Mouse (Mus musculus) MEL-GATA-1-ER (cell line): ENCODE measurements around the gene Ptar1.

Source experiments
- DNase-seq: peaks from one replicate; pipeline ENCODE4 v3.0.0-alpha.2; 2012; ENCODE audit warnings: low read depth; ENCODE audit errors: extremely low read depth

Gene Ptar1

GRCm38 (mm10) chr19:23757961-23758553 is 70.8 kb downstream of the Ptar1 start:
- peak; percentile 80 for DNase-seq

- DNase-seq: no peak
These were observed 71.5 kb downstream of the Ptar1 start, which contains the start of gene Apba1 for GRCm38 (mm10) chr19:23758554-23759321. Gene Apba1, plus strand, starts transcription at chr19:23758887.

GRCm38 (mm10) chr19:23759322-23759945 is 72.2 kb downstream of the Ptar1 start:
- DNase-seq: no peak

GRCm38 (mm10) chr19:23763371-23763770 is 76.1 kb downstream of the Ptar1 start:
- DNase-seq: no peak

- DNase-seq: no peak
These were observed 76.8 kb downstream of the Ptar1 start for GRCm38 (mm10) chr19:23764051-23764450.

- no peak for DNase-seq
These were observed 81.6 kb downstream of the Ptar1 start for GRCm38 (mm10) chr19:23768864-23769263.

GRCm38 (mm10) chr19:23770494-23771423 is 83.5 kb downstream of the Ptar1 start:
- DNase-seq: no peak

- DNase-seq: no peak
These were observed 84.7 kb downstream of the Ptar1 start for GRCm38 (mm10) chr19:23771971-23772370.

- DNase-seq: no peak
These were observed 88.1 kb downstream of the Ptar1 start for GRCm38 (mm10) chr19:23775356-23775755.

GRCm38 (mm10) chr19:23779130-23779529 is 91.9 kb downstream of the Ptar1 start:
- DNase-seq: no peak

GRCm38 (mm10) chr19:23780105-23780504 is 92.9 kb downstream of the Ptar1 start:
- DNase-seq: no peak
